Mouse (Mus musculus) G1E (cell line): ENCODE data around the gene AL731706.1.
"Not testable (repeated sequence)": the region's sequence is repeated elsewhere in the genome, so short reads cannot be mapped to it uniquely, and the experiment has no call there.

Experiments
- CTCF ChIP-seq: IDR thresholded peaks from 2 replicates; pipeline ENCODE4 v1.5.1; 2012; ENCODE audit warnings: low read depth, low read length, inconsistent platforms, mixed read lengths
- GATA1 ChIP-seq: IDR thresholded peaks from 2 replicates; pipeline ENCODE4 v1.6.1; 2012; ENCODE audit warnings: borderline replicate concordance, low read length, inconsistent platforms, mixed read lengths
- TAL1 ChIP-seq: conservative IDR thresholded peaks from 2 replicates; pipeline ENCODE4 v1.6.1; 2012; ENCODE audit warnings: low read depth, low read length, inconsistent platforms, mixed read lengths

DNA sequence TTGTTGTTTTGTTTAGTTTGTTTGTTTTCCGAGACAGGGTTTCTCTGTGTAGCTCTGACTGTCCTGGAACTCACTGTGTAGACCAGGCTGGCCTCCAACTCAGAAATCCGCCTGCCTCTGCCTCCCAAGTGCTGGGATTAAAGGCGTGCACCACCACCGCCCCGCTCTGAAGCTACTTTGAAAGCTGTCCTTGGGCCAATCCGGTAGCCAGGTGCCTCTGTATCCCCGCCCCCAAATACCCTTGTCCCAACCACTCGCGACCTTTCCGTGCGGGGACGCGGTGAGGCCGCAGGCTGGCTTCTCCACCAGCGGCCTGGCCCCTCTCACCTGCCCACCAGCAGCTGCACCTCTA lies 497 bp downstream of the AL731706.1 start:
- TF ChIP-seq CTCF, TAL1, GATA1: not testable (repeated sequence)
